Mouse (Mus musculus): ENCODE data around the gene Pappa. TPM values are rescaled to one million over a fixed set of nuclear protein-coding genes. Genes with fewer than 3 reads are reported as not detected.

Pappa gene
- polyA plus RNA-seq, 1 experiment from 2014 or later: 1.1 TPM

DNA sequence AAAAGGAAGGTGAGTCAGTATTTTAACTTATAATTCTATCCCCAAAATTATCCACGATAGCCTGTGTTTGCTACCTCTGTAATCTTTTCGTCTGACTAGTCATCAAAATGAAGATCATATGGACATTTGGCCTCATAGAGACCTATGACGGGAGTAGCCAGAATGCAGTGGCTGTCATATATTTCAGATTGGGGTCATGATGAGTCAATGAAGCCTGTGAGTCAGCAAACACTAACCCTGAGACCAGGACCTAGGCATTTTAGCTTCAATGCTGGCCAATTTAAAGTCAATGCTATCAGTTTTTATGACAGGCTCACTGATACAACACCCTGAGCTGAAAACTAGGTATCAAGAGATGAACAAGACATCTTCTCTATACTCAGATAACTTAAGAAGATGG, 50.5 kb downstream of the Pappa start:
- H3K27me3 ChIP-seq (replicated peaks): no peaks in the 10 kb centered on the region
- no peaks in the 10 kb centered on the region for H3K9me3 ChIP-seq (replicated peaks)
- no peak overlapping the region for H3K9ac ChIP-seq
- no peak overlapping the region for H3K4me2 ChIP-seq
- peaks cover 4% of the 10 kb centered on the region for H3K4me1 ChIP-seq (replicated peaks)
- no peak for ATAC-seq (ENCODE audit: insufficient number of reproducible peaks, low FRiP score)
- H3K4me3 ChIP-seq: no peak overlapping the region
- H3K36me3 ChIP-seq: no peaks in the 10 kb centered on the region
- WGBS: 74% methylated on average over 3 of the region's 3 CpGs
- no peak overlapping the region for H3K27ac ChIP-seq (ENCODE audit: poor library complexity, severe bottlenecking)

GRCm38 (mm10) chr4:65178146-65178545, 54.2 kb downstream of the Pappa start:
- no peaks in the 10 kb centered on the region for H3K36me3 ChIP-seq
- no peaks in the 10 kb centered on the region for H3K27me3 ChIP-seq (replicated peaks)
- no peaks in the 10 kb centered on the region for H3K9me3 ChIP-seq (replicated peaks)
- H3K4me2 ChIP-seq: no peak overlapping the region
- no peak overlapping the region for H3K4me3 ChIP-seq
- H3K4me1 ChIP-seq (replicated peaks): peaks cover 4% of the 10 kb centered on the region
- H3K9ac ChIP-seq: no peak overlapping the region
- ATAC-seq (ENCODE audit: insufficient number of reproducible peaks, low FRiP score): no peak
- H3K27ac ChIP-seq (ENCODE audit: poor library complexity, severe bottlenecking): no peak overlapping the region; the same call in 1 of the 2 replicates
- WGBS: 22% methylated on average over 1 of the region's 1 CpGs

- H3K4me1 ChIP-seq (replicated peaks): peaks cover 10% of the 10 kb centered on the region; the same call in 1 of the 2 replicates
- H3K4me2 ChIP-seq: no peak overlapping the region
- H3K9me3 ChIP-seq (replicated peaks): no peaks in the 10 kb centered on the region
- H3K27ac ChIP-seq (ENCODE audit: poor library complexity, severe bottlenecking): no peak overlapping the region
- H3K4me3 ChIP-seq: no peak overlapping the region
- H3K9ac ChIP-seq: no peak overlapping the region
- H3K36me3 ChIP-seq: no peaks in the 10 kb centered on the region
- ATAC-seq (ENCODE audit: insufficient number of reproducible peaks, low FRiP score): no peak
- WGBS: 36% methylated on average over 2 of the region's 2 CpGs
- no peaks in the 10 kb centered on the region for H3K27me3 ChIP-seq (replicated peaks)
Observed at GRCm38 (mm10) chr4:65187236-65187635, 63.3 kb downstream of the Pappa start.

DNA sequence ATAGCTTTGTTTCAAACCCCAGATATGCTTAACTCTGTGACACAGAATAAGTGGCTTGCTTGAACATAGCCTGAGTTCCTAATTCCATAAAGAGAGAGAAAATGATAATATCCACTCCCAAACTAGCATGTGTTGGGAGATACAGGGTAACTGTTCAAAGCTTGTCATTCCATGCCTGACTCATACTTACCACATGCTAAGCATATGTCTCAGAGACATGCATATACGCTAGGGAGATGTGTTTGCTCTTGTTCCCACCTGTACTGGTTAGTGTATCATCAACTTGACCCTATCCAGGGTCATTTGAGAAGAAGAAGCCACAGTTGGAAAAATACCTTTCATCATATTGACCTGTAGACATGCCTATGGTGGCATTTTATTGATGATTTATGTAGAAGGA, 63.7 kb downstream of the Pappa start:
- no peak overlapping the region for H3K4me2 ChIP-seq
- H3K27me3 ChIP-seq (replicated peaks): no peaks in the 10 kb centered on the region
- no peak overlapping the region for H3K4me3 ChIP-seq
- H3K9ac ChIP-seq: no peak overlapping the region
- no peaks in the 10 kb centered on the region for H3K36me3 ChIP-seq
- no peak overlapping the region for H3K27ac ChIP-seq (ENCODE audit: poor library complexity, severe bottlenecking)
- no peak for ATAC-seq (ENCODE audit: insufficient number of reproducible peaks, low FRiP score)
- no peaks in the 10 kb centered on the region for H3K9me3 ChIP-seq (replicated peaks)
- H3K4me1 ChIP-seq (replicated peaks): peaks cover 10% of the 10 kb centered on the region; the same call in 1 of the 2 replicates
- 75% methylated on average over 1 of the region's 1 CpGs for WGBS

- Histone ChIP-seq H3K4me2 (no peak overlapping the region), H3K4me1 (replicated peaks) (peaks cover 10% of the 10 kb centered on the region; the same call in 1 of the 2 replicates), H3K36me3 (no peaks in the 10 kb centered on the region), H3K9ac (no peak overlapping the region), H3K4me3 (no peak overlapping the region), H3K27ac (ENCODE audit: poor library complexity, severe bottlenecking) (no peak overlapping the region), H3K27me3 (replicated peaks) (no peaks in the 10 kb centered on the region), H3K9me3 (replicated peaks) (no peaks in the 10 kb centered on the region)
- WGBS: 45% methylated on average over 6 of the region's 6 CpGs
- no peak for ATAC-seq (ENCODE audit: insufficient number of reproducible peaks, low FRiP score)
Observed at GRCm38 (mm10) chr4:65188921-65189485, 65.0 kb downstream of the Pappa start.

DNA sequence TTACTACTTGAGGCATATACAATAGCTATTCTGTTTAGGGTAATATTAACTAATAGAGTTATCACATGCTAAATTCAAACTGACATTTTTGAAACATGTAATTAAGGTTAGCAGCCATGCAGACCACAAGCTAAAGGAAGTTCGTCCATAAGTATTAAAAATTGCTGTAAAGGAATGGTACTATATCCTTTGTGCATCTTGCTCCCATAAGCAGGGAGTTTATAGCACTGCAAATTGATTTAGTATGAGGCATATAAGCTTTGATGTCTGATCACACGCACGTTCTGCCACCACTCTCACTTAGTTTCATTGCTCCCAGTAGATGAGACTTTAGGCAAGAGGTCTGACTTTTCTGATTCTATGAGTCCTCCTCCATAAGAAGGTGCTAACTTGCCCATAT, 68.8 kb downstream of the Pappa start:
- 0 out of 2 replicates have a peak, but pooled peaks cover 6% of the 10 kb centered on the region for H3K4me1 ChIP-seq (replicated peaks)
- H3K4me3 ChIP-seq: no peak overlapping the region
- H3K4me2 ChIP-seq: no peak overlapping the region
- WGBS: 72% methylated on average over 3 of the region's 3 CpGs
- H3K9ac ChIP-seq: no peak overlapping the region
- no peak overlapping the region for H3K27ac ChIP-seq (ENCODE audit: poor library complexity, severe bottlenecking)
- no peak for ATAC-seq (ENCODE audit: insufficient number of reproducible peaks, low FRiP score)
- H3K27me3 ChIP-seq (replicated peaks): no peaks in the 10 kb centered on the region
- H3K36me3 ChIP-seq: no peaks in the 10 kb centered on the region
- no peaks in the 10 kb centered on the region for H3K9me3 ChIP-seq (replicated peaks)

DNA sequence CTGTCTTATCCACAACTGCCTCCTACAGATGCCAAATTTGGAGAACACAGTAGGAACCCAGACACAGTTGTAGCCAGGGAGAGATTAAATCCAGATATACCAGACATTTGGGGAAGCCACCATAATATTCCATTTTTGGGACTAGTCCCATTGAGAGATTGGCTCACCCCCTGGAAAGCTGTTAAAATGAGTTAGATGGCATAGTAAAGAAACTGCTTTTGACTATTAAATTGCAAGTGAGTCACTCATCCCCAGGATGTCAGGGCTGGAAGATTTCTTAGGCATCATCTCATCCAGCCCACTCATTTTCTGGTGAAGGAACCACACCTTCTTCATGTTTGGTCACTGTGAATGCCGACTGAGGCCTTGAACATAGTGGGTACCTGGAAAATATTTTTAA, 72.0 kb downstream of the Pappa start:
- Histone ChIP-seq H3K9ac (no peak overlapping the region), H3K27ac (ENCODE audit: poor library complexity, severe bottlenecking) (no peak overlapping the region), H3K36me3 (no peaks in the 10 kb centered on the region), H3K27me3 (replicated peaks) (no peaks in the 10 kb centered on the region), H3K4me3 (no peak overlapping the region), H3K4me2 (no peak overlapping the region), H3K9me3 (replicated peaks) (no peaks in the 10 kb centered on the region), H3K4me1 (replicated peaks) (no peaks in the 10 kb centered on the region)
- WGBS: 69% methylated on average over 1 of the region's 1 CpGs
- no peak for ATAC-seq (ENCODE audit: insufficient number of reproducible peaks, low FRiP score)

DNA sequence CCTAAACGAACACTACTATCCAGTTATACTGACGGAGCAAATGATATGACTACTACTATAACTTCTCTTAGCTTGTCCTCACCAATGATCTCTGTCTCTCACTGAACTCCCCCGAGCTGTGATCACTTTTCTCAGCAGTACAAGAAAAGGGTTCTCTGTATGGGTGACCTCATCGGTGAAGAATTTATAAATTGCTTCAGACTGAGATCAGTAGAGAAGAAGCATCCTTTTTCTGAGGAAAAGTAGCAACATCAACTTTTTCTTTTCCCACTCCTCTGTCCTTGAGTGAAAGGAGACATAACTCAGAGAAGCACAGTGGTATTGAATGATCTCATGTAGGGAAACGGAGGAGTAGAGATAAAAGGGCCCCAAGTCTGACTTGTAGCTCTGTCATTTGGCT, 79.7 kb downstream of the Pappa start:
- ATAC-seq (ENCODE audit: insufficient number of reproducible peaks, low FRiP score): no peak
- H3K9me3 ChIP-seq (replicated peaks): no peaks in the 10 kb centered on the region
- 55% methylated on average over 5 of the region's 5 CpGs for WGBS
- no peak overlapping the region for H3K27ac ChIP-seq (ENCODE audit: poor library complexity, severe bottlenecking)
- no peak overlapping the region for H3K4me2 ChIP-seq
- H3K4me1 ChIP-seq (replicated peaks): no peaks in the 10 kb centered on the region
- no peaks in the 10 kb centered on the region for H3K36me3 ChIP-seq
- H3K27me3 ChIP-seq (replicated peaks): no peaks in the 10 kb centered on the region
- no peak overlapping the region for H3K4me3 ChIP-seq
- H3K9ac ChIP-seq: no peak overlapping the region

GRCm38 (mm10) chr4:65205446-65205845, 81.5 kb downstream of the Pappa start:
- 72% methylated on average over 2 of the region's 2 CpGs for WGBS

GRCm38 (mm10) chr4:65209369-65210015, 85.5 kb downstream of the Pappa start:
- H3K27ac ChIP-seq (ENCODE audit: poor library complexity, severe bottlenecking): no peak overlapping the region
- H3K4me3 ChIP-seq: no peak overlapping the region
- H3K4me1 ChIP-seq (replicated peaks): no peaks in the 10 kb centered on the region
- no peaks in the 10 kb centered on the region for H3K27me3 ChIP-seq (replicated peaks)
- no peak for ATAC-seq (ENCODE audit: insufficient number of reproducible peaks, low FRiP score)
- H3K36me3 ChIP-seq: no peaks in the 10 kb centered on the region
- H3K9me3 ChIP-seq (replicated peaks): no peaks in the 10 kb centered on the region
- no peak overlapping the region for H3K9ac ChIP-seq
- WGBS: 54% methylated on average over 3 of the region's 3 CpGs
- no peak overlapping the region for H3K4me2 ChIP-seq

More at GRCm38 (mm10) chr4:65205446-65205845, 81.5 kb downstream of the Pappa start:
- Histone ChIP-seq H3K36me3 (no peaks in the 10 kb centered on the region), H3K9ac (no peak overlapping the region), H3K4me1 (replicated peaks) (no peaks in the 10 kb centered on the region), H3K4me3 (no peak overlapping the region), H3K27me3 (replicated peaks) (no peaks in the 10 kb centered on the region), H3K9me3 (replicated peaks) (no peaks in the 10 kb centered on the region), H3K4me2 (no peak overlapping the region), H3K27ac (ENCODE audit: poor library complexity, severe bottlenecking) (no peak overlapping the region)
- no peak for ATAC-seq (ENCODE audit: insufficient number of reproducible peaks, low FRiP score)

GRCm38 (mm10) chr4:65216682-65217081, 92.7 kb downstream of the Pappa start:
- no peak overlapping the region for H3K4me2 ChIP-seq
- no peaks in the 10 kb centered on the region for H3K9me3 ChIP-seq (replicated peaks)
- ATAC-seq (ENCODE audit: insufficient number of reproducible peaks, low FRiP score): no peak
- H3K27me3 ChIP-seq (replicated peaks): no peaks in the 10 kb centered on the region
- WGBS: 54% methylated on average over 3 of the region's 3 CpGs
- no peaks in the 10 kb centered on the region for H3K36me3 ChIP-seq
- no peak overlapping the region for H3K27ac ChIP-seq (ENCODE audit: poor library complexity, severe bottlenecking)
- no peak overlapping the region for H3K9ac ChIP-seq
- no peak overlapping the region for H3K4me3 ChIP-seq
- H3K4me1 ChIP-seq (replicated peaks): peaks cover 8% of the 10 kb centered on the region; the same call in 1 of the 2 replicates
